Mouse (Mus musculus): ENCODE results near the gene Mybph. TPM values are rescaled to one million over a fixed set of nuclear protein-coding genes. Genes with fewer than 3 reads are reported as not detected.
"Not testable (repeated sequence)": the region's sequence is repeated elsewhere in the genome, so short reads cannot be mapped to it uniquely, and the experiment has no call there.

The Mybph gene
- polyA plus RNA-seq, 2 experiments = 92.6 to 115 TPM

DNA sequence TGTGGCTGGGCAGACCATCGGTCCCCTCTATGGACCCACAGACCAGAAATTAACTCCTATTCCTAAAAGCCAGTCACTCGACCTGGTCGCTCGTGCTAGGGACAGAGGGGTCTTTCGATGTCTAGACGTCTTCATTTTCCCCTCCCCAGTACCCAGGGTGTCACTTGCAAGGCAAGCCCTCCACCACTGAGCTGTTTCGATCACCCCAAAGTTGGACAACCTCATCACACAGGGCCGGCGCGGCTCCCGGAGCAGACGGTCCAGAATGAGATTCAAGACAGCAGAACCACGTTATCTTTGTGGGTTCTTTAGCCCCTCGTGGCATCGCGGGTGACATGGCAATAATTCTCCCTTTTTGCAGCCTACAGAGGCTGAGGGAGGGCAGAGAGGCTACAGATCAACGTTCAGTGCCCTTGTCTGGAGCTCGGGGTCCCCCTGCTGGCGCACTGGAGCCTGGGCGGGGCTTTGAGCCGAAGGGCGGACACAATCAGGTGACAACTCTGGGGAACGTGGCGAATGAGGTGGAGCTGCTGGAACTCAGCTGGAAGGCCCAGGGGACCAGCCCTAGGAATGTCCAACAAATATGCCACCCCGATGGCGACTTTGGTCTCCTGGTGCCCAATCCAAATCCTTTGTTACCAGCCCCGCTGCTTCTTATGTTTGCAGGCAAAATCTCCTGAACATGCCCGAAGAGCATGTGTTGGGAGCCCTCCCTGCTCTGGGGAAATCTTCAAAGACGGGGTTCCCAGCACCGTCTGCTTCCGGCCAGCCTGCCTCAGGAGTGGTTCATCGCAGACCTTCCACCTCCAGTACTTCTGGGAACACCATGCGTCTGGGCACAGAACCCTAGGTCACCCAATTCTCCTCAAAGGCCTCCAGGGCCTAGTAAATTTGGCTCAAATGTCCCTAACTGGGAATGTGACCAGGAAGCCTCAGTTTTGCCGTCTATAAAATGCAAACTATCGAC is 51.0 kb downstream of the Mybph start:
- H3K4me3 ChIP-seq (replicated peaks; ENCODE audit: low read length) = peak overlapping the region; percentile 16; the same call in 1 of the 2 replicates
- no peaks in the 10 kb centered on the region for H3K9me3 ChIP-seq (ENCODE audit: control insufficient read depth, low read length)
- H3K27ac ChIP-seq (replicated peaks; ENCODE audit: low read depth, low read length) = no peak overlapping the region
- WGBS = 21% methylated on average over 35 of the region's 35 CpGs
- H3K4me2 ChIP-seq (replicated peaks; ENCODE audit: low read depth, low read length, severe bottlenecking) = peak overlapping the region; percentile 49
- DNase-seq (ENCODE audit: low spot score) (peak; percentile 85), ATAC-seq (ENCODE audit: low FRiP score, low read depth) (peak; percentile 80)
- no peaks in the 10 kb centered on the region for H3K36me3 ChIP-seq (ENCODE audit: control insufficient read depth, insufficient read depth, low read length)
- no peaks in the 10 kb centered on the region; the same call in 1 of the 2 replicates for H3K27me3 ChIP-seq (ENCODE audit: control insufficient read depth, insufficient read depth, low read length)
- H3K9ac ChIP-seq (ENCODE audit: low read depth, low read length, severe bottlenecking) = peak overlapping the region; percentile 45
- H3K4me1 ChIP-seq (ENCODE audit: control insufficient read depth, insufficient read depth, low read length) = peaks cover 7% of the 10 kb centered on the region
- no peak for TF ChIP-seq POLR2A (IDR thresholded peaks at IDR 0.05; ENCODE audit: borderline replicate concordance, extremely low read depth, insufficient read depth, insufficient read length)

DNA sequence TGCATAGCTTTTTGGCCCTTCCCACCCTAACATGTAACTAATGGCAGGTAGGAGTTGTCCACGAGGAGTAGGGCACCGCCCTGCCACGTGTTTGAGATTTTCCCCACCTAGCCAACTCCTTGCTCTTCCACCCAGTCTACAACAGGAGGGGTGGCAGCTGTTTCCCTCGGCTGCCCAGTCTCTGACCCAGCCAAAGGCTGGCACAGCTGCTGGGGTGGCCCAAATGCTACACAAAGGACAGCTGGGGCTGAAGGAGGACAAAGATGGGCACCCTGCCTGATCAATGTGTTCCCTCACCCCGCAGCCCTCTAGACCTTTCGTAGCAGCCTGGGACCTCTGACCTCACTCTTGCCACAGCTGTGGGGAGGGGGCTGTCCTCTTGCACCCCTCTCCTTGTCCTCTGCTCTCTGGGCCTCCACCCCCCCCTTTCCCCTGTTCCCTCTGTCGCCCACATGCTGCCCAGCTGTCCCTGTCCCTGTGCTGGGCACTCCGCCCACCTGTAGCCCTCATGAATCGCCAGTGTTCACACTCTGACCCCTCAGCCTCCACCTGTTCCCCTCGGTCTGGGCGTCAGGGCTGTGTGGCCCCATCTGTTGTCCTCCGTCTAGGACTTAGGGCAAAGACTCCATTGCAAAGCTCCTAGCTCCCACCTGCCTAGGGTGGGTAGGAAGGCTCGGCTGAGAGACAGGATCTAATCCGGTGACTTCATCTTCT is 51.9 kb downstream of the Mybph start:
- Histone ChIP-seq H3K4me2 (replicated peaks; ENCODE audit: low read depth, low read length, severe bottlenecking) (no peak overlapping the region), H3K9me3 (ENCODE audit: control insufficient read depth, low read length) (no peaks in the 10 kb centered on the region), H3K27me3 (ENCODE audit: control insufficient read depth, insufficient read depth, low read length) (no peaks in the 10 kb centered on the region; the same call in 1 of the 2 replicates), H3K4me3 (replicated peaks; ENCODE audit: low read length) (no peak overlapping the region), H3K27ac (replicated peaks; ENCODE audit: low read depth, low read length) (no peak overlapping the region), H3K4me1 (ENCODE audit: control insufficient read depth, insufficient read depth, low read length) (peaks cover 7% of the 10 kb centered on the region), H3K9ac (ENCODE audit: low read depth, low read length, severe bottlenecking) (no peak overlapping the region), H3K36me3 (ENCODE audit: control insufficient read depth, insufficient read depth, low read length) (no peaks in the 10 kb centered on the region)
- ATAC-seq (ENCODE audit: low FRiP score, low read depth) (peak; percentile 73), DNase-seq (ENCODE audit: low spot score) (peak; percentile 52)
- no peak for TF ChIP-seq POLR2A (IDR thresholded peaks at IDR 0.05; ENCODE audit: borderline replicate concordance, extremely low read depth, insufficient read depth, insufficient read length)
- WGBS = 75% methylated on average over 14 of the region's 14 CpGs

DNA sequence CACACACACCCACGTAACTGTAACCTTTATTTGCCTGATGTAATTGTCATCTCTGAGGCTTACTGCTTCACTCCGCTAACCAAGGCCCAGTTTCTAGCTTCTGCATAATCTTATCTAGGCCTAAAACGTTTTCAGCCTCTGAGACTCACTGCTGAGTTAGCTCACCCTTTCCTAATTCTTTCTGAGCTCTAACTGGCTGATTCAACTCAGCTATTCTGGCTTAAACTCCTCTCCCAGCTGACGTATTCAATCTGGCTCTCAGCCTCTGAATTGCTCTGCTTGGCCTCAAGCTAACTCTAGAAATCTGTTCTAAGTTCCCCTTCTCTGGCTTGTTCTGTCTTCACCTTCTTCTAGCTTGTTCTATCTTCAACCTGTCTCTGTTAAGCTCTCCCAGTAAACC is 53.3 kb downstream of the Mybph start:
- Histone ChIP-seq H3K4me3 (replicated peaks; ENCODE audit: low read length) (no peak overlapping the region), H3K4me2 (replicated peaks; ENCODE audit: low read depth, low read length, severe bottlenecking) (no peak overlapping the region), H3K9ac (ENCODE audit: low read depth, low read length, severe bottlenecking) (no peak overlapping the region), H3K27ac (replicated peaks; ENCODE audit: low read depth, low read length) (no peak overlapping the region), H3K27me3 (ENCODE audit: control insufficient read depth, insufficient read depth, low read length) (no peaks in the 10 kb centered on the region), H3K36me3 (ENCODE audit: control insufficient read depth, insufficient read depth, low read length) (no peaks in the 10 kb centered on the region), H3K4me1 (ENCODE audit: control insufficient read depth, insufficient read depth, low read length) (peaks cover 7% of the 10 kb centered on the region), H3K9me3 (ENCODE audit: control insufficient read depth, low read length) (no peaks in the 10 kb centered on the region)
- ATAC-seq (ENCODE audit: low FRiP score, low read depth) = no peak
- 58% methylated on average over 4 of the region's 4 CpGs for WGBS
- DNase-seq (ENCODE audit: low spot score) = peak; percentile 54
- no peak for TF ChIP-seq POLR2A (IDR thresholded peaks at IDR 0.05; ENCODE audit: borderline replicate concordance, extremely low read depth, insufficient read depth, insufficient read length)

GRCm38 (mm10) chr1:134249681-134250080 is 56.4 kb downstream of the Mybph start:
- not testable (repeated sequence) for ATAC-seq (ENCODE audit: low FRiP score, low read depth); DNase-seq (ENCODE audit: low spot score)
- WGBS = 64% methylated on average over 1 of the region's 1 CpGs

More at GRCm38 (mm10) chr1:134249681-134250080, 56.4 kb downstream of the Mybph start:
- not testable (repeated sequence) for H3K27ac ChIP-seq (replicated peaks; ENCODE audit: low read depth, low read length); H3K27me3 ChIP-seq (ENCODE audit: control insufficient read depth, insufficient read depth, low read length); H3K9ac ChIP-seq (ENCODE audit: low read depth, low read length, severe bottlenecking); H3K4me2 ChIP-seq (replicated peaks; ENCODE audit: low read depth, low read length, severe bottlenecking); H3K36me3 ChIP-seq (ENCODE audit: control insufficient read depth, insufficient read depth, low read length); H3K4me3 ChIP-seq (replicated peaks; ENCODE audit: low read length); H3K9me3 ChIP-seq (ENCODE audit: control insufficient read depth, low read length); H3K4me1 ChIP-seq (ENCODE audit: control insufficient read depth, insufficient read depth, low read length)

Other genes with a start within 250 kb of the Mybph start
- gene Fmod, start 156.2 kb upstream of the Mybph start, polyA plus RNA-seq (2012; rRNA removed) = 86.7 and 105 TPM in 2 replicates
- gene Fmod, start 156.2 kb upstream of the Mybph start, polyA plus RNA-seq (2014; fragmentation: Nextera tagmentation; extraction: Ambion mirVana) = 75.1 and 79.5 TPM in 2 replicates
- 18.6 TPM in 2 replicates for gene Btg2, start 114.3 kb upstream of the Mybph start, polyA plus RNA-seq (2012; rRNA removed)
- gene Btg2, start 114.3 kb upstream of the Mybph start, polyA plus RNA-seq (2014; fragmentation: Nextera tagmentation; extraction: Ambion mirVana) = 26.2 and 26.4 TPM in 2 replicates
- gene Chit1, start 82.2 kb upstream of the Mybph start, polyA plus RNA-seq (2012; rRNA removed) = 0.33 TPM in 2 replicates
- 0.18 and 0.30 TPM in 2 replicates for gene Chit1, start 82.2 kb upstream of the Mybph start, polyA plus RNA-seq (2014; fragmentation: Nextera tagmentation; extraction: Ambion mirVana)
- 12.3 and 12.9 TPM in 2 replicates for gene Chil1, start 11.3 kb upstream of the Mybph start, polyA plus RNA-seq (2012; rRNA removed)
- gene Chil1, start 11.3 kb upstream of the Mybph start, polyA plus RNA-seq (2014; fragmentation: Nextera tagmentation; extraction: Ambion mirVana) = 13.6 and 16.3 TPM in 2 replicates
- 2.0 and 3.6 TPM in 2 replicates for gene Adora1, start 42.0 kb downstream of the Mybph start, polyA plus RNA-seq (2012; rRNA removed)
- gene Adora1, start 42.0 kb downstream of the Mybph start, polyA plus RNA-seq (2014; fragmentation: Nextera tagmentation; extraction: Ambion mirVana) = 1.4 and 2.0 TPM in 2 replicates
- 162 and 165 TPM in 2 replicates for gene Myog, start 96.5 kb downstream of the Mybph start, polyA plus RNA-seq (2012; rRNA removed)
- 118 and 149 TPM in 2 replicates for gene Myog, start 96.5 kb downstream of the Mybph start, polyA plus RNA-seq (2014; fragmentation: Nextera tagmentation; extraction: Ambion mirVana)
- gene Ppfia4, start 139.5 kb downstream of the Mybph start, polyA plus RNA-seq (2012; rRNA removed) = 32.3 and 38.9 TPM in 2 replicates
- gene Ppfia4, start 139.5 kb downstream of the Mybph start, polyA plus RNA-seq (2014; fragmentation: Nextera tagmentation; extraction: Ambion mirVana) = 10.1 and 10.9 TPM in 2 replicates
- 83.0 and 110 TPM in 2 replicates for gene Tmem183a, start 168.5 kb downstream of the Mybph start, polyA plus RNA-seq (2012; rRNA removed)
- 77.8 and 86.8 TPM in 2 replicates for gene Tmem183a, start 168.5 kb downstream of the Mybph start, polyA plus RNA-seq (2014; fragmentation: Nextera tagmentation; extraction: Ambion mirVana)
- not detected in 2 replicates for gene 4933406M09Rik, start 192.5 kb downstream of the Mybph start, polyA plus RNA-seq (2012; rRNA removed)
- gene 4933406M09Rik, start 192.5 kb downstream of the Mybph start, polyA plus RNA-seq (2014; fragmentation: Nextera tagmentation; extraction: Ambion mirVana) = not detected in 2 replicates
- gene Cyb5r1, start 212.1 kb downstream of the Mybph start, polyA plus RNA-seq (2012; rRNA removed) = 43.0 and 46.0 TPM in 2 replicates
- 28.6 and 31.8 TPM in 2 replicates for gene Cyb5r1, start 212.1 kb downstream of the Mybph start, polyA plus RNA-seq (2014; fragmentation: Nextera tagmentation; extraction: Ambion mirVana)
- 74.9 and 82.9 TPM in 2 replicates for gene Adipor1, start 221.9 kb downstream of the Mybph start, polyA plus RNA-seq (2012; rRNA removed)
- gene Adipor1, start 221.9 kb downstream of the Mybph start, polyA plus RNA-seq (2014; fragmentation: Nextera tagmentation; extraction: Ambion mirVana) = 92.1 and 97.6 TPM in 2 replicates

Data from limb, embryonic 14.5 days (tissue).